Mouse (Mus musculus) liver, embryonic 15.5 days (tissue): ENCODE results near the gene Pogk. TPM values are rescaled to one million over a fixed set of nuclear protein-coding genes. Genes with fewer than 3 reads are reported as not detected.

ENCODE experiments used
- ATAC-seq: fragments of 200-750 bp; cut with Nextera tagmentation; 2 replicates; pipeline ENCODE4 v1.8.0; 2017; ENCODE audit warnings: moderate number of reproducible peaks, mild to moderate bottlenecking, moderate library complexity; ENCODE audit not compliant: insufficient read depth
- H3K27ac ChIP-seq: fragments of 300-500 bp; sonication (generic); replicated peaks from 2 replicates; pipeline ENCODE4 v1.5.1; 2015; ENCODE audit warnings: mild to moderate bottlenecking, inconsistent platforms
- H3K27me3 ChIP-seq: fragments of 300-500 bp; sonication (generic); 2 replicates; pipeline ENCODE4 v1.6.1; 2015; ENCODE audit warnings: mild to moderate bottlenecking, inconsistent platforms
- H3K36me3 ChIP-seq: fragments of 300-500 bp; sonication (generic); replicated peaks from 2 replicates; pipeline ENCODE4 v1.6.1; 2015; ENCODE audit warnings: moderate library complexity, mild to moderate bottlenecking, inconsistent platforms
- H3K4me1 ChIP-seq: fragments of 300-500 bp; sonication (generic); replicated peaks from 2 replicates; pipeline ENCODE4 v1.6.1; 2015; ENCODE audit warnings: inconsistent platforms
- H3K4me2 ChIP-seq: fragments of 300-500 bp; sonication (generic); 2 replicates; pipeline ENCODE4 v1.6.1; 2015; ENCODE audit warnings: moderate library complexity, mild to moderate bottlenecking, inconsistent platforms
- H3K4me3 ChIP-seq: fragments of 300-500 bp; sonication (generic); replicated peaks from 2 replicates; pipeline ENCODE4 v1.5.1; 2015; ENCODE audit warnings: mild to moderate bottlenecking, inconsistent platforms
- H3K9ac ChIP-seq: fragments of 300-500 bp; sonication (generic); 2 replicates; pipeline ENCODE4 v1.6.1; 2015; ENCODE audit warnings: moderate library complexity, mild to moderate bottlenecking, inconsistent platforms
- H3K9me3 ChIP-seq: fragments of 300-500 bp; sonication (generic); replicated peaks from 2 replicates; pipeline ENCODE4 v1.6.1; 2016; ENCODE audit warnings: inconsistent platforms
- WGBS: fragments of 180-500 bp; shearing (Covaris S2); methylation state at CpG from one replicate; pipeline ENCODE4 v1.1.7; 2015; ENCODE audit warnings: mixed read lengths; ENCODE audit not compliant: insufficient replicate concordance; 5-methylcytosine and 5-hydroxymethylcytosine counted together
- polyA plus RNA-seq: library from polyadenylated mRNA; unstranded; fragments of >200 nt; fragmentation: Nextera tagmentation; extraction: Ambion mirVana; gene quantifications from 2 replicates; pipeline ENCODE4 v1.2.1, GENCODE M21; 2015

Pogk gene
- polyA plus RNA-seq, 1 experiment from 2014 or later, result 0.93 TPM

DNA sequence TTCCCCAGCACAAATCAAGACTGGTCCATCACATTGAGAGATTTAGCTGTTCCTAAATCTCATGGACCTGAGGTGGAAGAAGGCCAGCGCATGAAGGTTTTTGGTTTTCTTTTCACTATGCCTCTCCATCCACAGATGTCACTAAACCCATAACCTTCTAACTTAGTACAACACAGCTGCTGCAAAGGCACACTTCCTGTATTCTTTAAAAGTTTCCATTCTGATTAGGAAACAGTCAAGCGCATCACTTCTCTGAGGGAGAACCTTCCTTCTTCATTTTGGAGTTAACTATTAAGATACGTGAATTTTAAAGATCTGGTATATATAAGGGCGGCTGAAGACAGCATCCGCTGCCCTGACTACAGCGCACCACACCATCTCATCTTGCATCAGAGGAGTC is 64.1 kb downstream of the Pogk start:
- Histone ChIP-seq H3K36me3 (no peaks in the 10 kb centered on the region), H3K4me3 (no peak overlapping the region), H3K9me3 (no peaks in the 10 kb centered on the region), H3K4me1 (no peaks in the 10 kb centered on the region), H3K4me2 (no peak overlapping the region), H3K27me3 (peaks cover 4% of the 10 kb centered on the region; the same call in 1 of the 2 replicates), H3K27ac (no peak overlapping the region), H3K9ac (no peak overlapping the region)
- ATAC-seq, result no peak
- WGBS, result 65% methylated on average over 6 of the region's 6 CpGs

DNA sequence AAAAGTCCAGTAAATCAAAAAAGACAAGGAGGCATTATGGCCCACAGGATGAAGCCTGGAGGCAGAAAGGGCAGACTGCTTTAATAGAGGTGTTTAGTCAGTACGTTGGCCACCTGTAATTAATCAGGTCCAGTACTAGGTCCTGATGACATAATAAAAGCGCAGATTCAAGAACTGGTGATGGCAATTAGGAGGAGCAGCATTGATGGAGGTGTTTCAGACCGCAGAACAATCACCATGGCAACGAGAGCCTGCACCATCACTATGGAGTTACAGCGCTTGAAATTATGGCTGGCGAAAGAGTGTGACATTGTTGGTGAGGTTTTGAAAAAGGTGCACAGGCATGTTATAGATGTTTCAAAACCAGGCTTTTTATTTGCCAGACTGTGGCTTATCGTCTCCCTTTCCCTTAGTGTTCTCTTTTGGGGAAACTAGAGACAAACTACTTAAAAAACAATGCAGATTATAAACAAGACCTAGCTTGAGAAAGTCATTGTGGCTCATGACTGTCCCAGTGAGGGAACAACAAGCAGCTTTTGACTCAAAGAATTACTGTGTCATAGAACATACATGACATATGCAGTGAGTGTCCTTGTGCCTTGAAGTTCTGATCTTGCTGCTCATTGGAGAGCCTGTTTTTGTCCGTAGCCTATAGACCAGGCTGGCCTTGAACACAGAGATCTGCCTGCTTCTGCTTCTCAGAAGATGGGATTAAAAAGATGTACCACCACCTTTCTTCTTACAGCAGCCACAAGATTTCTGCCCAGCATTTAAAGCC is 65.2 kb downstream of the Pogk start:
- ATAC-seq, result no peak
- WGBS, result 63% methylated on average over 8 of the region's 8 CpGs
- peaks cover 4% of the 10 kb centered on the region; the same call in 1 of the 2 replicates for H3K27me3 ChIP-seq
- no peaks in the 10 kb centered on the region for H3K4me1 ChIP-seq
- H3K4me2 ChIP-seq, result no peak overlapping the region
- H3K27ac ChIP-seq, result no peak overlapping the region
- H3K36me3 ChIP-seq, result no peaks in the 10 kb centered on the region
- no peaks in the 10 kb centered on the region for H3K9me3 ChIP-seq
- no peak overlapping the region for H3K4me3 ChIP-seq
- H3K9ac ChIP-seq, result no peak overlapping the region

DNA sequence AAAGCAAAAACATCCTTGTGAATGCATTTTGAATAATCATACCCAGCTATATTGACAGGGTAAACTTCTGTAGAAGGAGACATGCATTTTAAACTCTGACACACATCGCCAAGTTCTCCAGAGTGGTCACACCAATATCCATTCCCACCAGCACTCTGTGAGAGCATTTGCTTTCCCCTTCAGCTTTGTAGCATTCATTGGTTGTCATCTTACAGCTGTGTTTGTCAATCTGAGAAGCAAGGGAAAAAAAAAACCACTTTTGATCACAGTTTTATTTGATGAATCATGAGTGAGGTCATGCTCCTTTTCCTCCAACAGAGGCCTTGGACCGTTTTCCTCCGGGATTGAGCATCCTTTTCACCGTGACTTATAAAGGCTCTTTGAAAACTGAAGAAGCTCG is 66.1 kb downstream of the Pogk start:
- no peaks in the 10 kb centered on the region for H3K4me1 ChIP-seq
- H3K27me3 ChIP-seq, result peaks cover 4% of the 10 kb centered on the region; the same call in 1 of the 2 replicates
- no peaks in the 10 kb centered on the region for H3K36me3 ChIP-seq
- 60% methylated on average over 5 of the region's 5 CpGs for WGBS
- no peak overlapping the region for H3K9ac ChIP-seq
- ATAC-seq, result no peak
- no peaks in the 10 kb centered on the region for H3K9me3 ChIP-seq
- no peak overlapping the region for H3K4me3 ChIP-seq
- H3K4me2 ChIP-seq, result no peak overlapping the region
- no peak overlapping the region for H3K27ac ChIP-seq

DNA sequence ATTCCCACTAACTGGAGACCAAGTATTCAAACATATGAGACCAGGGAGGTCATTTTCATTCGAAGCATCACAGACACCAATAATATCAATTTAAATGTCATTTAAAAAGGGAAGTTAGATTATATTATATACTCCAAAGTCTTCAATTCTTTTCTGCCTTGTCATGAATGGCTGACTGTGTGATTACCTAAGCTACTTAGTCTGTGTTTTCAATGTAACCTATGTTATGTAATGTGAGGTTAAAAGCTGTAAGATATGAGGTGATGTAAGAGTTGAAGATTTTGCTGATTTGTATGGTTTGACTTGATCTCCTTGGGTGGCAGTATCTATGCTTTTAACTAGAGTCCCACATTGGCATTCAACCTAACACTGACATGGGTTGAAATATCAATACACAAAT is 67.1 kb downstream of the Pogk start:
- 49% methylated on average over 1 of the region's 1 CpGs for WGBS
- Histone ChIP-seq H3K4me3 (no peak overlapping the region), H3K27me3 (peaks cover 4% of the 10 kb centered on the region; the same call in 1 of the 2 replicates), H3K36me3 (no peaks in the 10 kb centered on the region), H3K4me2 (no peak overlapping the region), H3K4me1 (no peaks in the 10 kb centered on the region), H3K9ac (no peak overlapping the region), H3K27ac (no peak overlapping the region), H3K9me3 (no peaks in the 10 kb centered on the region)
- ATAC-seq, result no peak

DNA sequence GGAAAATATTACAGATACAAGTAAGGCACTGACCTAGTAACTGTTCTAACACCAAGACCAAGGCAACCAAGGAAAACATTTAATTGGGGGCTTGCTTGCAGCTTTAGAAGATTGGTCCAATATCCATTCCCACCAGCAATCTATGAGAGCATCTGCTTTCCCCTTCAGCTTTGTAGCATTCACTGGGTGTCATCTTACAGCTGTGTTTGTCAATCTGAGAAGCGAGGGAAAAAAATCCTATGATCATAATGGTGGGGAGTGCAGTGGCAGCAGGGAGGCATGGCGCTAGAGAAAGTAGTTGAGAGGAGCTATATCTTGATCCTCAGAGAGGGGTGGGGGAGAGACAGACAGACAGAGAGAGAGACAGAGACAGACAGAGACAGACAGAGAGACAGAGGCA is 67.6 kb downstream of the Pogk start:
- H3K9ac ChIP-seq, result no peak overlapping the region
- H3K4me1 ChIP-seq, result no peaks in the 10 kb centered on the region
- H3K27ac ChIP-seq, result no peak overlapping the region
- no peak for ATAC-seq
- H3K4me2 ChIP-seq, result no peak overlapping the region
- no peaks in the 10 kb centered on the region for H3K9me3 ChIP-seq
- no peaks in the 10 kb centered on the region for H3K36me3 ChIP-seq
- 60% methylated on average over 2 of the region's 2 CpGs for WGBS
- H3K4me3 ChIP-seq, result no peak overlapping the region
- peaks cover 4% of the 10 kb centered on the region; the same call in 1 of the 2 replicates for H3K27me3 ChIP-seq

DNA sequence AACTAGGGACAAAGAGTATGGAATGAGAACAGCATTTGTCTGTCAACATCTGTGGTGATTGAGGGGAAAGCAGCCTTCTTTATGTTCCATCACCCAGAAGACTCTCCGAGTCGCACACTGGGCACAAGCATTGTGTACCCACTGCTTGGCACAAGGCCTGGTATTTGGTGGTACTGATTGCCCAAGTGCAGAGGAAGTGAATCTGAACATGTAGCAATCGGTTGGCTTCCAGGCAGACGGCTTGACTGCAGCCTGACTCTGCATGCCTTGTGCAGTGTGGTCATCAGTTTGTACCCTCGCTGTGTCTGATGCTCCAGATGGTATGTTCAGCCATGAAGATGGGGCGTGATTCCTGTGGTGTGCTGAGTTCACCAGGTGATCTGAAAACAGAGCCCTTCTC is 70.6 kb downstream of the Pogk start:
- no peaks in the 10 kb centered on the region for H3K27me3 ChIP-seq
- no peak overlapping the region for H3K27ac ChIP-seq
- H3K4me3 ChIP-seq, result no peak overlapping the region
- no peaks in the 10 kb centered on the region for H3K9me3 ChIP-seq
- no peak overlapping the region for H3K4me2 ChIP-seq
- no peak overlapping the region for H3K9ac ChIP-seq
- no peak for ATAC-seq
- WGBS, result 57% methylated on average over 6 of the region's 6 CpGs
- H3K4me1 ChIP-seq, result no peaks in the 10 kb centered on the region
- no peaks in the 10 kb centered on the region for H3K36me3 ChIP-seq

Other genes starting within 250 kb of the Pogk start
- gene Mael, start 171.1 kb downstream of the Pogk start, polyA plus RNA-seq, result 0.07 and 0.10 TPM in 2 replicates
- gene Ildr2, start 155.7 kb downstream of the Pogk start, polyA plus RNA-seq, result 0.08 TPM in 2 replicates
- gene Tada1, start 30.8 kb downstream of the Pogk start, polyA plus RNA-seq, result 20.5 and 21.1 TPM in 2 replicates
- gene Gm4846, start 87.7 kb upstream of the Pogk start, polyA plus RNA-seq, result not detected in 2 replicates
- not detected in 2 replicates for gene Gm4847, start 237.8 kb upstream of the Pogk start, polyA plus RNA-seq